Mouse (Mus musculus): Measurements from ENCODE around the gene Nlrc5.
"Not testable (repeated sequence)": the region's sequence is repeated elsewhere in the genome, so short reads cannot be mapped to it uniquely, and the experiment has no call there.

Nlrc5 gene

GRCm38 (mm10) chr8:94422270-94422669 is 11.9 kb upstream of the Nlrc5 start:
- DNase-seq: no peak

GRCm38 (mm10) chr8:94427953-94428352 is 6.2 kb upstream of the Nlrc5 start:
- peak; percentile 13 for DNase-seq

GRCm38 (mm10) chr8:94428420-94428819 is 5.7 kb upstream of the Nlrc5 start:
- DNase-seq: no peak

- no peak for DNase-seq
Measured at GRCm38 (mm10) chr8:94429376-94429775, 4.8 kb upstream of the Nlrc5 start.

- no peak for DNase-seq
Measured at GRCm38 (mm10) chr8:94432212-94432611, 1.9 kb upstream of the Nlrc5 start.

- no peak for DNase-seq
Measured at GRCm38 (mm10) chr8:94434958-94435357, 802 bp downstream of the Nlrc5 start.

- DNase-seq: no peak
Measured at GRCm38 (mm10) chr8:94435397-94436111, 1.4 kb downstream of the Nlrc5 start.

- DNase-seq: no peak
Measured at GRCm38 (mm10) chr8:94436112-94436572, 2.0 kb downstream of the Nlrc5 start.

- no peak for DNase-seq
Measured at GRCm38 (mm10) chr8:94436900-94437299, 2.7 kb downstream of the Nlrc5 start.

- no peak for DNase-seq
Measured at GRCm38 (mm10) chr8:94438659-94439058, 4.5 kb downstream of the Nlrc5 start.

GRCm38 (mm10) chr8:94439691-94440090 is 5.5 kb downstream of the Nlrc5 start:
- DNase-seq: no peak

GRCm38 (mm10) chr8:94440389-94440788 is 6.2 kb downstream of the Nlrc5 start:
- no peak for DNase-seq

- no peak for DNase-seq
Measured at GRCm38 (mm10) chr8:94441686-94442085, 7.5 kb downstream of the Nlrc5 start.

GRCm38 (mm10) chr8:94443153-94443552 is 9.0 kb downstream of the Nlrc5 start:
- DNase-seq: no peak

GRCm38 (mm10) chr8:94444480-94444879 is 10.3 kb downstream of the Nlrc5 start:
- no peak for DNase-seq

GRCm38 (mm10) chr8:94447142-94447541 is 13.0 kb downstream of the Nlrc5 start:
- DNase-seq: no peak

GRCm38 (mm10) chr8:94447583-94448324 is 13.6 kb downstream of the Nlrc5 start:
- no peak for DNase-seq

- DNase-seq: not testable (repeated sequence)
Measured at GRCm38 (mm10) chr8:94452991-94453390, 18.8 kb downstream of the Nlrc5 start.

- no peak for DNase-seq
Measured at GRCm38 (mm10) chr8:94453868-94454488, 19.8 kb downstream of the Nlrc5 start.

GRCm38 (mm10) chr8:94454905-94455304 is 20.7 kb downstream of the Nlrc5 start:
- DNase-seq: no peak

GRCm38 (mm10) chr8:94456071-94456470 is 21.9 kb downstream of the Nlrc5 start:
- DNase-seq: no peak

GRCm38 (mm10) chr8:94458567-94458966 is 24.4 kb downstream of the Nlrc5 start:
- DNase-seq: no peak

GRCm38 (mm10) chr8:94469656-94470055 is 35.5 kb downstream of the Nlrc5 start:
- DNase-seq: no peak

- DNase-seq: no peak
Measured at GRCm38 (mm10) chr8:94470794-94471193, 36.6 kb downstream of the Nlrc5 start.
